Mouse (Mus musculus) B cell, adult 2 months (primary cell): ENCODE results near the gene Tln1.

Experiments used
- DNase-seq, 2 experiments: peaks; one replicate each; pipeline ENCODE4 v3.0.0; 2022

The Tln1 gene

GRCm38 (mm10) chr4:43503506-43503905 is 59.0 kb downstream of the Tln1 start:
- no peak for DNase-seq

- DNase-seq: no peak
Measured at GRCm38 (mm10) chr4:43503041-43503440, 59.5 kb downstream of the Tln1 start.

GRCm38 (mm10) chr4:43499407-43500333 is 62.8 kb downstream of the Tln1 start, which contains the start of gene Arhgef39:
Gene Arhgef39, minus strand, starts transcription at chr4:43499695.
- peak; percentile 56 to 63 for DNase-seq

GRCm38 (mm10) chr4:43498983-43499382 is 63.5 kb downstream of the Tln1 start:
- no peak for DNase-seq

GRCm38 (mm10) chr4:43497946-43498345 is 64.5 kb downstream of the Tln1 start:
- DNase-seq: no peak

GRCm38 (mm10) chr4:43497405-43497804 is 65.1 kb downstream of the Tln1 start:
- no peak for DNase-seq

GRCm38 (mm10) chr4:43496587-43496986 is 65.9 kb downstream of the Tln1 start:
- no peak for DNase-seq

- DNase-seq: peak in 1 of 2 experiments; percentile 21
Measured at GRCm38 (mm10) chr4:43493846-43494240, 68.6 kb downstream of the Tln1 start.

GRCm38 (mm10) chr4:43493186-43493845 is 69.2 kb downstream of the Tln1 start:
- peak; percentile 99 for DNase-seq

GRCm38 (mm10) chr4:43492821-43493185 is 69.7 kb downstream of the Tln1 start, which contains the start of gene Ccdc107:
Gene Ccdc107, plus strand, starts transcription at chr4:43492900.
- peak; percentile 92 to 93 for DNase-seq

GRCm38 (mm10) chr4:43492101-43492820 is 70.2 kb downstream of the Tln1 start:
- peak; percentile 53 to 57 for DNase-seq

GRCm38 (mm10) chr4:43490801-43491200 is 71.7 kb downstream of the Tln1 start:
- no peak for DNase-seq

GRCm38 (mm10) chr4:43489611-43490010 is 72.9 kb downstream of the Tln1 start:
- DNase-seq: no peak

- peak in 1 of 2 experiments; percentile 32 for DNase-seq
Measured at GRCm38 (mm10) chr4:43485666-43486065, 76.8 kb downstream of the Tln1 start.

- peak; percentile 47 to 55 for DNase-seq
Measured at GRCm38 (mm10) chr4:43483535-43484091, 78.9 kb downstream of the Tln1 start, which contains the start of gene Sit1. Gene Sit1, minus strand, starts transcription at chr4:43483734.

- peak in 1 of 2 experiments; percentile 22 for DNase-seq
Measured at GRCm38 (mm10) chr4:43482591-43482990, 79.9 kb downstream of the Tln1 start.

GRCm38 (mm10) chr4:43481894-43482456 is 80.5 kb downstream of the Tln1 start:
- DNase-seq: peak; percentile 55 to 61
